Mouse (Mus musculus): ENCODE measurements around the gene Cacna1e. TPM values are rescaled to one million over a fixed set of nuclear protein-coding genes. Genes with fewer than 3 reads are reported as not detected.

Cacna1e gene
- polyA plus RNA-seq, 1 experiment from 2014 or later, result 1.8 TPM

GRCm38 (mm10) chr1:154702623-154703022 lies 181.7 kb downstream of the Cacna1e start:
- WGBS, result 91% methylated on average over 2 of the region's 2 CpGs

DNA sequence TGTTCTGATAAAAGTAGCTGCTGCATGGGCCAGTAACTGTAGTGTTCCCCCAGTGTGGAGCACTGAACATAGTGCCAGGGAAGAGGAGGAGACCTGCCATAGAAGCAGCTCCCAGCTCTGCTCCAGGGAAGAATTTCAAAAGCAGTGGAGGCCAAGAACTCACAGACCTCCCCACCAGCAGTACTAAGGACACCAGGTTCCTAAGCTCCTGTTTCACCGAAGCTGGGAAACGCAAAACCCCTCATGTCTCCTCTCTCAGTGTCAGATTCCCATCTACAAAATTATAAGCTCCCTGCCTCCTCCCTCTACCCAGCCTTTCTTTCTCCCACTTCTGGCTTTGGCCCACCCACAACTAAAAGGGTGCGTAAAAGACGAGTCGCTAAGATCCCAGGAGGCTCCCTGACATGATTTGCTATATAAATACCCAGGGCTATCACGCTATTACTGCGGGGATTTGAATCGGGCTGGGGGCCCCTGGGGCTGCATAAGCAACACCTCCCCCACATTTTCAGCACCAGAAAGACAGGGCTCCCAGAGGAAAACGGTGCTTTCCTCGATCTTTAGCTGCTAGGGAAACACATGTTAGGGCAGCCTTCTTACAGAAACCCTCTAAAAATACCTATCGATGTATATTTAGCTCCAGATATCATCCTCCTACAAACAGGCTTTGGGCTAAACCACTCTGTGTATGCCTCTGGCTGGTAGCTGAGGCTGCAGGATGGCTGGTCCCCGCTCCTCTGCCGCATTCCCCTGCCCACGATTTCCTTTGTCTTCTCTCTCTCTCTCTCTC lies 195.2 kb downstream of the Cacna1e start:
- ATAC-seq (ENCODE audit: insufficient number of reproducible peaks, insufficient read depth, low FRiP score, low TSS enrichment, low read depth), result no peak
- H3K36me3 ChIP-seq, result no peaks in the 10 kb centered on the region
- H3K27ac ChIP-seq, result no peak overlapping the region
- H3K9ac ChIP-seq, result no peak overlapping the region
- 34% methylated on average over 14 of the region's 14 CpGs for whole genome bisulfite sequencing
- H3K4me3 ChIP-seq, result no peak overlapping the region
- no peaks in the 10 kb centered on the region for H3K27me3 ChIP-seq
- H3K4me1 ChIP-seq, result peaks cover 9% of the 10 kb centered on the region
- no peaks in the 10 kb centered on the region for H3K9me3 ChIP-seq
- peak overlapping the region; percentile 36 for H3K4me2 ChIP-seq

More at GRCm38 (mm10) chr1:154702623-154703022, 181.7 kb downstream of the Cacna1e start:
- H3K9ac ChIP-seq, result no peak overlapping the region
- H3K27me3 ChIP-seq, result no peaks in the 10 kb centered on the region
- no peaks in the 10 kb centered on the region for H3K36me3 ChIP-seq
- H3K4me3 ChIP-seq, result no peak overlapping the region
- no peak for ATAC-seq (ENCODE audit: insufficient number of reproducible peaks, insufficient read depth, low FRiP score, low TSS enrichment, low read depth)
- H3K27ac ChIP-seq, result no peak overlapping the region
- H3K4me2 ChIP-seq, result no peak overlapping the region
- peaks cover 33% of the 10 kb centered on the region for H3K4me1 ChIP-seq
- H3K9me3 ChIP-seq, result no peaks in the 10 kb centered on the region

- Histone ChIP-seq H3K36me3 (no peaks in the 10 kb centered on the region), H3K4me2 (no peak overlapping the region), H3K27me3 (no peaks in the 10 kb centered on the region), H3K9me3 (no peaks in the 10 kb centered on the region), H3K27ac (no peak overlapping the region), H3K4me3 (no peak overlapping the region), H3K4me1 (peaks cover 9% of the 10 kb centered on the region), H3K9ac (no peak overlapping the region)
- ATAC-seq (ENCODE audit: insufficient number of reproducible peaks, insufficient read depth, low FRiP score, low TSS enrichment, low read depth), result no peak
- WGBS, result 70% methylated on average over 6 of the region's 6 CpGs
Observed at GRCm38 (mm10) chr1:154686861-154687260, 197.4 kb downstream of the Cacna1e start.

DNA sequence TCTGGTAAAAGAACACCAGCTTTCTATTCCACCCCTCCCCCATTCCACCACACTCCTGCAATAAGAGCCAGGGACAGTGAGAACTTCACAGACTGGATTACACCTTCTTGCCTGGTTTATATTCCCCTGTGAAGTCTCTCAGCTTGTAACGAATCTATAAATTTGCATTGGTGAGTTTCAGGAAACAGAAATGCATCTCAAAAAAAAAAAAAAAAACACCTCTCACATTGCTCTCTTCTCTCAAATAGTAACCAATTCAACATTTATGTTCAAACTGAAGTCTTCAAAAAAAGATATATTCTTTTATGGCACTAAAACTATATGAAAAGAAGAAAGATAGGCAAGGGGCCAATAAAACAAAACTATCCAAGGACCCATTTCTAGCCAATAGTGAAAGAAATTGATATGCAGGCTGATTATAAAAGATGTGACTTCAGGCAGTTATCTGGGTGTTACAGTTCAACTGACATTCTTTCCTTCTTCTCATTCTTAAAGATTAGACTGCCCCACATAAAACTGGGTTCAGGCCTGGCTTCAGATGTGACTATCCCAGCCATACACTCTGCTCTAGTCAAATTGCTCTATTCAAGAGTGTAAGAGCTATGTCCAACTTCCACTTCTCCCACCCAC lies 200.7 kb downstream of the Cacna1e start:
- no peak for ATAC-seq (ENCODE audit: insufficient number of reproducible peaks, insufficient read depth, low FRiP score, low TSS enrichment, low read depth)
- 86% methylated on average over 1 of the region's 1 CpGs for WGBS

GRCm38 (mm10) chr1:154678989-154679388 lies 205.3 kb downstream of the Cacna1e start:
- Histone ChIP-seq H3K4me2 (no peak overlapping the region), H3K27ac (no peak overlapping the region), H3K4me3 (no peak overlapping the region), H3K36me3 (no peaks in the 10 kb centered on the region), H3K4me1 (no peaks in the 10 kb centered on the region), H3K9ac (no peak overlapping the region), H3K27me3 (no peaks in the 10 kb centered on the region), H3K9me3 (no peaks in the 10 kb centered on the region)
- 11% methylated on average over 1 of the region's 1 CpGs for WGBS
- ATAC-seq (ENCODE audit: insufficient number of reproducible peaks, insufficient read depth, low FRiP score, low TSS enrichment, low read depth), result no peak

More for the DNA sequence above, 200.7 kb downstream of the Cacna1e start:
- no peak overlapping the region for H3K27ac ChIP-seq
- no peak overlapping the region for H3K4me2 ChIP-seq
- H3K27me3 ChIP-seq, result no peaks in the 10 kb centered on the region
- H3K4me3 ChIP-seq, result no peak overlapping the region
- H3K36me3 ChIP-seq, result no peaks in the 10 kb centered on the region
- no peaks in the 10 kb centered on the region for H3K4me1 ChIP-seq
- H3K9me3 ChIP-seq, result no peaks in the 10 kb centered on the region
- no peak overlapping the region for H3K9ac ChIP-seq

GRCm38 (mm10) chr1:154678151-154678550 lies 206.2 kb downstream of the Cacna1e start:
- no peaks in the 10 kb centered on the region for H3K27me3 ChIP-seq
- H3K4me3 ChIP-seq, result no peak overlapping the region
- H3K27ac ChIP-seq, result no peak overlapping the region
- no peak for ATAC-seq (ENCODE audit: insufficient number of reproducible peaks, insufficient read depth, low FRiP score, low TSS enrichment, low read depth)
- H3K9me3 ChIP-seq, result no peaks in the 10 kb centered on the region
- 68% methylated on average over 3 of the region's 3 CpGs for WGBS
- H3K9ac ChIP-seq, result no peak overlapping the region
- H3K36me3 ChIP-seq, result no peaks in the 10 kb centered on the region
- no peak overlapping the region for H3K4me2 ChIP-seq
- H3K4me1 ChIP-seq, result no peaks in the 10 kb centered on the region

- Histone ChIP-seq H3K4me2 (no peak overlapping the region), H3K27me3 (no peaks in the 10 kb centered on the region)
- 66% methylated on average over 2 of the region's 2 CpGs for WGBS
Observed at GRCm38 (mm10) chr1:154677677-154678076, 206.6 kb downstream of the Cacna1e start.

GRCm38 (mm10) chr1:154663721-154664120 lies 220.6 kb downstream of the Cacna1e start:
- Histone ChIP-seq H3K27ac (no peak overlapping the region), H3K4me3 (no peak overlapping the region), H3K9me3 (no peaks in the 10 kb centered on the region), H3K4me2 (no peak overlapping the region), H3K27me3 (no peaks in the 10 kb centered on the region), H3K36me3 (no peaks in the 10 kb centered on the region), H3K4me1 (0 out of 2 replicates have a peak, but pooled peaks cover 8% of the 10 kb centered on the region), H3K9ac (no peak overlapping the region)
- ATAC-seq (ENCODE audit: insufficient number of reproducible peaks, insufficient read depth, low FRiP score, low TSS enrichment, low read depth), result no peak

More at GRCm38 (mm10) chr1:154677677-154678076, 206.6 kb downstream of the Cacna1e start:
- Histone ChIP-seq H3K4me1 (peaks cover 3% of the 10 kb centered on the region), H3K4me3 (no peak overlapping the region), H3K9ac (no peak overlapping the region), H3K36me3 (no peaks in the 10 kb centered on the region), H3K27ac (no peak overlapping the region), H3K9me3 (no peaks in the 10 kb centered on the region)
- ATAC-seq (ENCODE audit: insufficient number of reproducible peaks, insufficient read depth, low FRiP score, low TSS enrichment, low read depth), result no peak

DNA sequence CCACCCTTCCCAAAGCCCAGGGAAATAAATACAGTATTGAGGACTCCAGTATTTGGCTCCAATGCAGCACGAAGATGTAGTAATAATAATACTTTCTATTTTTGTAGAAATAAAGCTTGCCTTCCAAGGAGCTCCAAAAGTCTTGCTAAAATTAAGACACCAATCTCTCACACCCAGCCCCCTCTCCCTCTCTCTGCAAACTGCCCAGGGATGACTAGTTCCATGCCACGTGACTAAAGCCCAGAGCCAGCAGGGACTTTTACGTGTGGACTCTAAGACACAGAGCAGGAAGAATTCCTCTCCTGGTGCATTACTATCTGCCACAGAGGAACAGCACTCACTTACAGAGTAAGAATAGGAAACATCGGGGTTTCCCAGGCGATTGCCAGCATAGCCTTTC lies 222.3 kb downstream of the Cacna1e start:
- ATAC-seq (ENCODE audit: insufficient number of reproducible peaks, insufficient read depth, low FRiP score, low TSS enrichment, low read depth), result no peak
- H3K9me3 ChIP-seq, result no peaks in the 10 kb centered on the region
- H3K4me3 ChIP-seq, result no peak overlapping the region
- H3K9ac ChIP-seq, result no peak overlapping the region
- no peaks in the 10 kb centered on the region for H3K36me3 ChIP-seq
- WGBS, result 76% methylated on average over 5 of the region's 5 CpGs
- H3K4me2 ChIP-seq, result no peak overlapping the region
- H3K4me1 ChIP-seq, result 0 out of 2 replicates have a peak, but pooled peaks cover 8% of the 10 kb centered on the region
- H3K27me3 ChIP-seq, result no peaks in the 10 kb centered on the region
- no peak overlapping the region for H3K27ac ChIP-seq

DNA sequence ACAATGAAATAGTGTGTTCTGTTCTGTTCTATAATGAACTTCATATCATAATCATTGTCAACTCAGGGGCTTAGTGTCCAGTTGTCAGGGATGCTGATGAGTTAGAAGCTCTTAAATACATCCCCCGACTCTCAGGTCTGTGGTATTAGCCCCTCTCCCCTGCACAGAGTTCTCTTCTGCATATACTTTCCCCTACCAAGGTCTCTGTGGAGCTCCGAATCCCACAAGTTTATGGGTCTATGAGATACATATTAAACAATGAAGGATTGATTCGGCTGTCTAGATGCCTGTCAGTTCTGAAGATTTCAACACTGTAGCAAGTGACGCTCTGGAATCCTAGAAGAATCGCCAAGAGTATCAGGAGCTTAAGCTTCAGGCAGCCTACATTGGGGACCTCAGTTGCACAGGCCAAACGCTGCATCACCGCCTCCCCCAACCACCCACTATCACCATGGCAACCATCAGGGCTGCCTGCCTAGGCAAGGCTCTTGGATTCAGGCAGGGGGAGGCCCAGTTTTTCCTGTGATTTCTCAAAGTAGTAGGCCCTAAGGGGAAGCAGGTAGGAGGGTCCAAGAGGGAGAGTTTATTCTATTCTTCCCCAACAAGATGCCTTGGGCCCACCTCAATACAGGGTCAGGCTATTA lies 223.0 kb downstream of the Cacna1e start:
- Histone ChIP-seq H3K4me2 (no peak overlapping the region), H3K9me3 (no peaks in the 10 kb centered on the region), H3K27me3 (no peaks in the 10 kb centered on the region), H3K36me3 (no peaks in the 10 kb centered on the region), H3K9ac (no peak overlapping the region), H3K4me3 (no peak overlapping the region), H3K27ac (no peak overlapping the region), H3K4me1 (0 out of 2 replicates have a peak, but pooled peaks cover 8% of the 10 kb centered on the region)
- 46% methylated on average over 7 of the region's 7 CpGs for WGBS
- no peak for ATAC-seq (ENCODE audit: insufficient number of reproducible peaks, insufficient read depth, low FRiP score, low TSS enrichment, low read depth)

DNA sequence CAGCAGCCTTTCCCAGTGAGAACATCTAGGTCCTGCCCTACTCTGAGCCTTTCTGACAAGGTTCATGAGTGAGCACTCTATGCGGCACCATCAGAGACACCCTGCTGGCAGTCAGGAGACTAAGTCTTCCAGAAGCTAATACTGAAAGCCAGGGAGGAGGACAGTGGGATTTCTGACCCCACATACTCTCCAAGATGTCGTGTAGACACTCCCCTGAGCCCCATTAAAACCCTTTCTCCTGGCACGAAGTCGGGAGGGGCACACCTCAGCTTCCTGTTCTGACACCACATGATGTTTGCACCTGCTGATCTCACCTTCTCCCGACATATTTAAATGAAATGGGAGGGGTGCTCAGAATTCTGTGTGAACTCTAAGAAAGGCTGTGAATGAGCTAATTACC lies 226.9 kb downstream of the Cacna1e start:
- no peaks in the 10 kb centered on the region for H3K9me3 ChIP-seq
- no peak overlapping the region for H3K9ac ChIP-seq
- no peak overlapping the region for H3K4me2 ChIP-seq
- H3K4me3 ChIP-seq, result no peak overlapping the region
- WGBS, result 74% methylated on average over 5 of the region's 5 CpGs
- H3K4me1 ChIP-seq, result 0 out of 2 replicates have a peak, but pooled peaks cover 8% of the 10 kb centered on the region
- ATAC-seq (ENCODE audit: insufficient number of reproducible peaks, insufficient read depth, low FRiP score, low TSS enrichment, low read depth), result no peak
- no peaks in the 10 kb centered on the region for H3K27me3 ChIP-seq
- H3K27ac ChIP-seq, result no peak overlapping the region
- no peaks in the 10 kb centered on the region for H3K36me3 ChIP-seq

All from embryonic facial prominence, embryonic 13.5 days (tissue).